Mouse (Mus musculus): ENCODE measurements around the gene Adcy4. TPM values are rescaled to one million over a fixed set of nuclear protein-coding genes. Genes with fewer than 3 reads are reported as not detected.

Adcy4 gene
- polyA plus RNA-seq (2016; fragmentation: Nextera tagmentation; extraction: Ambion mirVana): 10.7 and 11.4 TPM in 2 replicates

DNA sequence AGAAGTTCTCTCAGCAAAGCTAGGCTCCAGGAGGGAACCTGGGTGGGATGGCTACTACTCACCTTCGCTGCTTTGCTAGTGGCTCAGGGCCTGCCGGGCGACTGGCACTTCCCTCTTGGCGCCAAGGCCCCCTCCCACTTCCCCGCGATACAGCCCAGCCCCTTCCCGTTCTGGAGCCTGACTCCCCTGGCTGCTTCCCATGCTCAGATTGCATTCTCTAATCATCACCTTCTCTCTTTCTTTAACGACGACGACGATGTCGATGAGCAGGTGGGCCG lies at the start of gene Adcy4:
Adcy4 (minus strand) TSS at position 138 of the 278 bp plus-strand sequence.
- no peak for DNase-seq (ENCODE audit: low spot score)

DNA sequence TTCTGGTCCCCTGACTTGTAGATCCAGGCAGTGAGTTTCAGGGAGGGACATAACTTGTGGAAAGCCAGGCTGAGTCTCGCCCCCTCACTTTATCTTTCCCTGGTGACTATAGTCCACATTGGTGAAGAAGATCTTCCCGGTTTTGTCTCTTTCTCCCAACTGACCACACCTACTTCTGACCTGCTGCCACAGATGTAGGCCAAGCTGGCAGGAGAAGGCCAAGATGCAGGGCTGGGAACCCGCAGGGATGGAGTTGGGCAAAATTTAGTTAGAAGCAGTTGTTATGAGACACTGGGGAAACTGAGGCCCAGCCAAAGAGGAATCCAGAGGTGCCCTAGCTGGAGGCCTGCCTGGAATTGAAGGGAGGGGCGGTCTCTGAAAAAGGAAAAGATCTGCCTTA lies 49.2 kb upstream of the Adcy4 start:
- Histone ChIP-seq H3K4me3 (no peak overlapping the region), H3K9me3 (no peaks in the 10 kb centered on the region), H3K27ac (replicated peaks) (no peak overlapping the region), H3K4me1 (peaks cover 66% of the 10 kb centered on the region), H3K27me3 (replicated peaks; ENCODE audit: low read depth, poor library complexity, severe bottlenecking) (0 out of 2 replicates have a peak, but pooled peaks cover 1% of the 10 kb centered on the region), H3K36me3 (replicated peaks) (peaks cover 60% of the 10 kb centered on the region)
- no peak for DNase-seq (ENCODE audit: low spot score)
- 86% methylated on average over 4 of the region's 4 CpGs for WGBS

More for the DNA sequence above, at the start of gene Adcy4:
- Histone ChIP-seq H3K9me3 (no peaks in the 10 kb centered on the region), H3K4me3 (peak within 1 kb of the TSS; percentile 60), H3K27ac (replicated peaks) (peak within 1 kb of the TSS; percentile 79), H3K4me1 (peaks cover 50% of the 10 kb centered on the region), H3K36me3 (replicated peaks) (peaks cover 14% of the 10 kb centered on the region), H3K27me3 (replicated peaks; ENCODE audit: low read depth, poor library complexity, severe bottlenecking) (peaks cover 93% of the 10 kb centered on the region)
- WGBS: 5% methylated on average over 13 of the region's 13 CpGs

DNA sequence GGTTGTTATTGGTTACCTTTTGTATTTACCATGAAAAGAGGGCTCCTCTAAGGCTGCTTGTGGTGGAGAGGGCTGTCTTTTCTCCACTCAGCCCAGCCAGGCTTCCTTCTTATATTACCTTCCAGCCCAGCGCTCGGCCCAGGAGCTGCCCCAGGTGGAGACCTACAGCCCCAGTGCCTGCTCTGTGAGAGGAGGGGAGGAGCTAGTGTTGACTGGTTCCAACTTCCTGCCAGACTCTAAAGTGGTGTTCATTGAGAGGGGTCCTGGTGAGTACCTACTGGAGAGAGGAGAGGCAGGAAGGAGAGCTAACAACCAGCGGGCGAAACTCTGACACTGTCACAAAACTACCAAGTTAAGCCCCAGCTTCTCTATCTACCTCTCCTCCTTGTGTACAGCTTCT lies 46.4 kb upstream of the Adcy4 start:
- Histone ChIP-seq H3K27me3 (replicated peaks; ENCODE audit: low read depth, poor library complexity, severe bottlenecking) (peaks cover 28% of the 10 kb centered on the region), H3K36me3 (replicated peaks) (peaks cover 79% of the 10 kb centered on the region), H3K4me1 (peaks cover 78% of the 10 kb centered on the region), H3K9me3 (no peaks in the 10 kb centered on the region), H3K4me3 (no peak overlapping the region), H3K27ac (replicated peaks) (peak overlapping the region; percentile 45; the same call in 1 of the 2 replicates)
- no peak for DNase-seq (ENCODE audit: low spot score)
- WGBS: 80% methylated on average over 4 of the region's 4 CpGs

DNA sequence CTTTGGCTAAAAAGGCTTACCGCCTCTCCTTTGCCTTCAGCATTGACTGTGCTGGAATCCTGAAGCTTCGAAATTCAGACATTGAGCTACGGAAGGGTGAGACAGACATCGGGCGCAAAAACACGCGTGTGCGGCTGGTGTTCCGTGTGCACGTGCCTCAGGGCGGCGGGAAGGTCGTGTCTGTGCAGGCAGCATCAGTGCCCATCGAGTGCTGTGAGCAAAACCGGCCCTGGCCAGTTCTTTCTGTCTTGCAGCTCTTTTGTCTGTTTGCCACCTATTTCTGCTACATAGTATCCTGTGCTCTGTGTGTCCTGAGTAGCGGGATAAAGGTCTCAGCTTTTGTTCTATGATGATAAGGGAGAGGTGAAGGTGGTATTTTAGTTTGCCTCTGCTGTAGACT lies 46.0 kb upstream of the Adcy4 start:
- WGBS: 90% methylated on average over 16 of the region's 16 CpGs
- DNase-seq (ENCODE audit: low spot score): no peak
- Histone ChIP-seq H3K4me3 (peak overlapping the region; percentile 16; the same call in 1 of the 2 replicates), H3K9me3 (no peaks in the 10 kb centered on the region), H3K27me3 (replicated peaks; ENCODE audit: low read depth, poor library complexity, severe bottlenecking) (peaks cover 28% of the 10 kb centered on the region), H3K36me3 (replicated peaks) (peaks cover 79% of the 10 kb centered on the region), H3K4me1 (peaks cover 78% of the 10 kb centered on the region), H3K27ac (replicated peaks) (peak overlapping the region; percentile 45)

DNA sequence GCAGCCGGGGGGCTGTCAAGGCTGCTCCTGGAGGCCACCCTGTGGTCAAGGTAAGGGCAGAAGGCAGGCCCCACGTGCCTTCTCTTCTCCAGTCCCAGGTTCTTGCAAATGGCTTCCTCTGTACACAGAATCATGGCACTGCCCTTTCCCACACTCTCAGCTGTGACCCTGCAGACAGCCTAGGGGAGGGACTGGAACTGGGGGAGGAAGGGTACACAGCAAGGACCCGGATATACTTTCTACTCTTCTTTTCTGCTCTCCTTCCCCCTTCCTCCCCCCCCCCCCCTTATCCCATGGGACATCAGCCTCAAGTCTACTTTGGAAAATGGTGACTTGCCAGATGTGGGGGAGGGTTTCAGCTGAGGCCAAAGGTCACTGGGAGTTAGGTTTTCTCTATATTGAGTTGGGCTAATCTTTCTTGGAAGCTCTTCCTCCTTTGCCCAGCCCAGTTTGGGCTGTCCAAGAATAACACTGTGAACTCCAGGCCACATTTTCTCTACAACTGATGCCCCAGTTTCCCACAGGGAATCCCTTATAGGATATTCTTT lies 44.9 kb upstream of the Adcy4 start:
- H3K4me1 ChIP-seq: peaks cover 78% of the 10 kb centered on the region
- peak overlapping the region; percentile 83 for H3K4me3 ChIP-seq
- H3K27me3 ChIP-seq (replicated peaks; ENCODE audit: low read depth, poor library complexity, severe bottlenecking): peaks cover 28% of the 10 kb centered on the region
- H3K27ac ChIP-seq (replicated peaks): peak overlapping the region; percentile 71
- WGBS: 32% methylated on average over 3 of the region's 3 CpGs
- peak; percentile 47 for DNase-seq (ENCODE audit: low spot score)
- H3K36me3 ChIP-seq (replicated peaks): peaks cover 76% of the 10 kb centered on the region
- H3K9me3 ChIP-seq: no peaks in the 10 kb centered on the region

DNA sequence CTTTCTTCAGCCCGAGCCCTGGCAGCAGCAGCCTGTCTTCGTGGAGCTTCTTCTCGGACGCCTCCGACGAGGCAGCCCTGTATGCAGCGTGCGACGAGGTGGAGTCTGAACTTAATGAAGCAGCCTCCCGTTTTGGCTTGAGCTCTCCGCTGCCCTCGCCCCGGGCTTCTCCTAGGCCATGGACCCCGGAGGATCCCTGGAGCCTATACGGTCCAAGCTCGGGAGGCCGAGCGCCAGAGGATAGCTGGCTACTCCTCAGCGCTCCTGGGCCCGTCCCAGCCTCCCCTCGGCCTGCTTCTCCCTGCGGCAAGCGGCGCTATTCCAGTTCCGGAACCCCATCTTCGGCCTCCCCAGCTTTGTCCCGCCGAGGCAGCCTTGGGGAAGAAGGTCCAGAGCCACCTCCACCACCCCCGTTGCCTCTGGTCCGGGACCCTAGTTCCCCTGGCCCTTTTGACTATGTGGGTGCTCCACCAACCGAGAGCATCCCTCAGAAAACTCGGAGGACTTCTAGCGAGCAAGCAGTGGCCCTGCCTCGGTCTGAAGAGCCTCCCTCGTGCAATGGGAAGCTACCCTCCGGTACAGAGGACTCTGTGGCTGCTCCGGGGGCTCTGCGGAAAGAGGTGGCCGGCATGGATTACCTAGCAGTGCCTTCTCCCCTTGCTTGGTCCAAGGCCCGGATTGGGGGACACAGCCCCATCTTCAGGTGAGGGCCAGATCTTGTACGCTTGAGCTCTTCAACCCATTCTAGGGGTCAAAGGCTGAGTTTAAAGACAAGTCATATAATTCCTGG lies 42.9 kb upstream of the Adcy4 start:
- WGBS: 8% methylated on average over 41 of the region's 41 CpGs
- peak overlapping the region; percentile 98 for H3K27ac ChIP-seq (replicated peaks)

DNA sequence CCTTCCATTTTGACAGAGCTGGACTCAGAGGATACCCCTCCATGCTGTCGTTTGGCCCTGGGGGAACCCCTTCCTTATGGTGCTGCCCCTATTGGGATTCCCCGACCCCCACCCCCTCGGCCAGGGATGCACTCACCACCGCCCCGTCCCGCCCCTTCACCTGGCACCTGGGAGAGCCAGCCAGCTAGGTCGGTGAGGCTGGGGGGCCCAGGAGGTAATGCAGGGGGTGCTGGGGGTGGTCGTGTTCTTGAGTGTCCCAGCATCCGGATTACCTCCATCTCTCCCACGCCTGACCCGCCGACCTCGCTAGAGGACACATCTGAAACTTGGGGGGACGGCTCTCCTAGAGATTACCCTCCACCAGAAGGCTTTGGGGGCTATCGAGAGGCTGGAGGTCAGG lies 42.2 kb upstream of the Adcy4 start:
- WGBS: 2% methylated on average over 15 of the region's 15 CpGs
- no peak for DNase-seq (ENCODE audit: low spot score)
- Histone ChIP-seq H3K4me1 (peaks cover 77% of the 10 kb centered on the region), H3K4me3 (peak overlapping the region; percentile 83), H3K9me3 (no peaks in the 10 kb centered on the region), H3K27me3 (replicated peaks; ENCODE audit: low read depth, poor library complexity, severe bottlenecking) (peaks cover 28% of the 10 kb centered on the region), H3K27ac (replicated peaks) (peak overlapping the region; percentile 98), H3K36me3 (replicated peaks) (peaks cover 50% of the 10 kb centered on the region)

More for the DNA sequence above, 42.9 kb upstream of the Adcy4 start:
- Histone ChIP-seq H3K27me3 (replicated peaks; ENCODE audit: low read depth, poor library complexity, severe bottlenecking) (peaks cover 28% of the 10 kb centered on the region), H3K4me3 (peak overlapping the region; percentile 83), H3K4me1 (peaks cover 77% of the 10 kb centered on the region), H3K36me3 (replicated peaks) (peaks cover 56% of the 10 kb centered on the region), H3K9me3 (no peaks in the 10 kb centered on the region)
- peak; percentile 46 for DNase-seq (ENCODE audit: low spot score)

DNA sequence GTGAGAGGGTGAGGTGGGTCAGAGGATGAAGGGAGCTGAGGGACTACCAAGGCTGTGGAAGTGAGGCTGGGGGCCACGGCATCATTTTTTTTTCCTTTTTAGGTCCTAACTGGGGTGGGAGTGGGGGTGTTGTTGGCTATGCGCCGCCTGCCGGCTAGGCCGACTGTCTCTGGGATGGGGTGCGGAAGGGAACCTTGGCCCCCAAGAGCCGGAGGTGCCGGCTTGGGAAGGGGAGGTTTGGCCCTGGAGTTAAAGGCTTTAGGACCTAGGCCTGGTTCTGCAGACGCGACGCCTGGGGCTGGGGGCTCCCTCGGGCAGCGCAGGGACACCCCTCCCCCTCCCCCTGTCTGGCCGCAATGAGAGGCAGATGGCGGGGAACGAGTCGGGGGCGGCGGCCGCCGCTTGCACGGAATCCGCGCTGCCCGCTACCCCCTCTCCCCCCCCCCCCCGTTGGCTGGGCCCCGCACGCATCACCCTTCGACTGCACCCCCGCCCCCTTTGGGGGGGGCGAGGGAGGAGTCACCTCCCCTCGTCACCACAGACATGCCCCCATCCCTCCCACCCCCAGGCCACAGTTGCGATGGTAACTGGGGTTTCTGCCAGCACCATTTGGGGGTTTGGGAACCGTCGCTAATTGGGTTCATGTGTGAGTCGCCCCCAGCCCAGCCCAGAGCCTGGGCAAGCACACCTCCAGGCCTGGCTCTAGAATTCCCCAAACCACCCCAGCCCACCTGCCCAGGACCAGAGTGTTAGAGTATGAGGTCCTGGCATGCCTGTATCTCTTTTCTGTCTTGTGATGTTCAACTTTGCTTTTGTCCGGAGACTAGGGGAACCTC lies 41.5 kb upstream of the Adcy4 start:
- under 1% methylated on average over 28 of the region's 37 CpGs for WGBS
- peaks cover 77% of the 10 kb centered on the region for H3K4me1 ChIP-seq

DNA sequence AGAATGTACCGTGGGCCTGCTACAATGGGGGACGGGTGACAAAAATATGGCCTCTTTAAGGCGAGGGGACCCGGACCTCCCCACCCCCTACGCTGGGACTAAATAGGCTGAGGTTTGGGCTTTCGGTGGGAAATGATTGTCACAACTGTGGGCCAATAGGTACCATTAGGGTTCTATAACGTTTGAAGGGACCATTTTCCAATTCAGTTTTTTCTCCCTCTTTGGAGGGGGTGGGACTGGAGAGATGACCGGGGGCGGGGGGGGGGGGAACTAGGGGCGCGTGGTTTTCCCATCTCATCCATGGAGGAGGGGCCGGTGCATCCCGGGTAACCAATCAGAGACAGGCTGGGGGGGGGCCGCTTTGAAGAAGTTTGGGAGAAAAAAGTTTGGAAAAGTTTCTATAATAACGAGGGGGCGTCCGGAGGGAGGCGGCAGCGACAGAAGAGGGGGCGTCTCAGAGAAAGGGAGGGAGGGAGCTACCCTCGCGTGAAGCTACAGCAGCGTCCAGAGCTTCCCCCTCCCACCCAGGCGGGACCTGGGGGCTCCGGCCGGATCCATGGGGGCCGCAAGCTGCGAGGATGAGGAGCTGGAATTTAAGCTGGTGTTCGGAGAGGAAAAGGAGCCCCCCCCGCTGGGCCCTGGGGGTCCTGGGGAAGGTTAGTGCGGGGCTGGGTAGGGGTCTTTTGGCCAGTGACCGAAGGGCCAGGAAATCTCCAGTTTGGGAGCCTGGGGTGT lies 40.8 kb upstream of the Adcy4 start:
- peak; percentile 89 for DNase-seq (ENCODE audit: low spot score)
- under 1% methylated on average over 32 of the region's 32 CpGs for WGBS
- peak overlapping the region; percentile 98 for H3K27ac ChIP-seq (replicated peaks)
- peak overlapping the region; percentile 83 for H3K4me3 ChIP-seq
- H3K27me3 ChIP-seq (replicated peaks; ENCODE audit: low read depth, poor library complexity, severe bottlenecking): peaks cover 28% of the 10 kb centered on the region
- no peaks in the 10 kb centered on the region for H3K9me3 ChIP-seq
- H3K4me1 ChIP-seq: peaks cover 70% of the 10 kb centered on the region
- H3K36me3 ChIP-seq (replicated peaks): peaks cover 35% of the 10 kb centered on the region

More for the DNA sequence above, 41.5 kb upstream of the Adcy4 start:
- Histone ChIP-seq H3K36me3 (replicated peaks) (peaks cover 42% of the 10 kb centered on the region), H3K4me3 (peak overlapping the region; percentile 83), H3K9me3 (no peaks in the 10 kb centered on the region), H3K27ac (replicated peaks) (peak overlapping the region; percentile 98), H3K27me3 (replicated peaks; ENCODE audit: low read depth, poor library complexity, severe bottlenecking) (peaks cover 28% of the 10 kb centered on the region)
- peak; percentile 88 for DNase-seq (ENCODE audit: low spot score)

DNA sequence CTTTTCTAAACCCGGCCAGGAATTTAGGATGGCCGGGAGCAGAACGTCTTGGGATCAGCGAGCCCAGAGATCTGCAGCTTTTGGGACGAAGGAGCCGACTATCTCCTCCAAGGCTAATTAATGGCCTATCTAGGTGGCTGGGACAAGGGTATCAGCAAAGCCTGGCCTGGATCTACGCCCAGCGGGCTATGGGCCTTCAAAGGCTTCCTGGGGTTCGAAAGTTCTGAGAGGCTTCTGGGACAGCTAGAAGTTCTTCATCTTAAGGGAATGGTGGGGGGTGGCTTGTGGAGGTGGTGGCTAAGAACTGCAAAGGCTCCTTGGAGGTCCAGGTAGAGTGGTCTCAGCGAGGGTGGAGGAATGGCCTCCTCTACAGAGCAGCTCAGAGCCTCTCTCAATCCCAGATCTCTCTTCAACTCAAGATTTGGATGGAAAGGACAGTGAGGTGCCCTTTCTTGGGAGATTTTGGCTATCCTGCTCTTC lies 40.1 kb upstream of the Adcy4 start:
- H3K9me3 ChIP-seq: no peaks in the 10 kb centered on the region
- peak; percentile 79 for DNase-seq (ENCODE audit: low spot score)
- peaks cover 28% of the 10 kb centered on the region for H3K27me3 ChIP-seq (replicated peaks; ENCODE audit: low read depth, poor library complexity, severe bottlenecking)
- H3K27ac ChIP-seq (replicated peaks): peak overlapping the region; percentile 98
- peaks cover 29% of the 10 kb centered on the region for H3K36me3 ChIP-seq (replicated peaks)
- WGBS: under 1% methylated on average over 10 of the region's 10 CpGs
- peak overlapping the region; percentile 83 for H3K4me3 ChIP-seq
- peaks cover 64% of the 10 kb centered on the region for H3K4me1 ChIP-seq

DNA sequence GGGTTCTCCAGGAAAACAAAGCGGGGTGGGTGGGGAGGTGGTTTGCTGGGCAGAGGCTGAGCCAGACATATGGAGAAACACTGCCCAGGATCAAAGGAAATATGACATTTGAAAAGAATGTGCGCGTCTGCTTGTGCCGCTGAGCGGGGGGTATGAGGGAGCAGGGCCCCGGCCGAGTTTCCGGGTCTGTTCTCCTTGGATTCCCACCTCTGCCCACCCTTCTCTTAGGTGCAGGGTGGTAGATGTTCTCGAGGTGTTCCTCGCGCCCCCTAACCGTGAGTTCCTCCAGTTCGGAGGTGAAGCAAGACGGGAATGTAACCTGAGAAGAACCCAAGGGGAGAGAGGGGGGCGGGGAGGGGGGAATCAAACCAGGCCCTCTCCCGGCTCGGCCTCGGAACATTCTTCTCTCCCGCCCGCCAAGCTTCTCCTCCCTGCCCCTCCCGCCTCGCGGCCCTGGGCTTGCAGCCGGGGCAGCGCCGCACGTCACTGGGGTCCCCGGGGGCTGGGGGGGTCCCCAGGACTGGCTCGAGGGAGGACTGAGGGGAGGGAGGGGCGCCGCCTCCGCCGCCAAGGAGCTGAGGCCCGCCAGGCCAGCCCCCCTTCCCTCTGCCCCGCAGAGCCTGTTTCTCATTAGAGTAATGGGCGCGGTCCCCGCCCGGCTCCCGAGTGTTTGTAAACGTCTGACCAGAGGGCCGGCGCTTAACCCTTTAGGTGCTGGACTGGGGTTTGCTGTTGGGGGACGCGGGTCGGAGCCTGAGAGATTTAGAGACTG lies 39.3 kb upstream of the Adcy4 start, which contains the start of gene Nfatc4:
Nfatc4 (plus strand) TSS at position 154 of the 772 bp plus-strand sequence.
- Histone ChIP-seq H3K4me3 (peak within 1 kb of the TSS; percentile 83), H3K36me3 (replicated peaks) (peaks cover 20% of the 10 kb centered on the region), H3K27me3 (replicated peaks; ENCODE audit: low read depth, poor library complexity, severe bottlenecking) (peaks cover 28% of the 10 kb centered on the region), H3K9me3 (no peaks in the 10 kb centered on the region), H3K27ac (replicated peaks) (peak within 1 kb of the TSS; percentile 98), H3K4me1 (peaks cover 55% of the 10 kb centered on the region)
- under 1% methylated on average over 46 of the region's 46 CpGs for WGBS
- DNase-seq (ENCODE audit: low spot score): peak; percentile 98
